Mouse (Mus musculus) Muller cell, postnatal 12 days (primary cell): ENCODE data around the gene Flt3l.
"Not testable (repeated sequence)": the region's sequence is repeated elsewhere in the genome, so short reads cannot be mapped to it uniquely, and the experiment has no call there.

Experiments
- DNase-seq: peaks from one replicate; pipeline ENCODE4 v3.0.0-alpha.2; 2015; ENCODE audit errors: inconsistent ontology term

Gene Flt3l

GRCm38 (mm10) chr7:45135993-45136567, at the start of gene Flt3l, which contains the start of gene Gm45713:
Gene Flt3l, minus strand, starts transcription at chr7:45136432.
Gene Gm45713, minus strand, starts transcription at chr7:45136231.
- DNase-seq: peak; percentile 92

GRCm38 (mm10) chr7:45185921-45186320, 49.7 kb upstream of the Flt3l start:
- peak; percentile 48 for DNase-seq

GRCm38 (mm10) chr7:45183672-45184071, 47.4 kb upstream of the Flt3l start:
- no peak for DNase-seq

GRCm38 (mm10) chr7:45182606-45183005, 46.4 kb upstream of the Flt3l start:
- peak; percentile 35 for DNase-seq

- DNase-seq: peak; percentile 89
These were observed 46.0 kb upstream of the Flt3l start for GRCm38 (mm10) chr7:45182199-45182601.

GRCm38 (mm10) chr7:45181540-45181939, 45.3 kb upstream of the Flt3l start:
- DNase-seq: no peak

- no peak for DNase-seq
These were observed 44.8 kb upstream of the Flt3l start, which contains the start of gene Pth2 for GRCm38 (mm10) chr7:45180896-45181477. Gene Pth2, plus strand, starts transcription at chr7:45180995.

GRCm38 (mm10) chr7:45179469-45179868, 43.2 kb upstream of the Flt3l start, which contains the start of gene Gfy:
Gene Gfy, minus strand, starts transcription at chr7:45179569.
- DNase-seq: no peak

GRCm38 (mm10) chr7:45178550-45178949, 42.3 kb upstream of the Flt3l start:
- DNase-seq: no peak

- DNase-seq: no peak
These were observed 40.1 kb upstream of the Flt3l start for GRCm38 (mm10) chr7:45176356-45176755.

- DNase-seq: no peak
These were observed 39.7 kb upstream of the Flt3l start for GRCm38 (mm10) chr7:45175929-45176328.

- DNase-seq: no peak
These were observed 39.2 kb upstream of the Flt3l start for GRCm38 (mm10) chr7:45175398-45175797.

GRCm38 (mm10) chr7:45174567-45175280, 38.5 kb upstream of the Flt3l start:
- DNase-seq: no peak

GRCm38 (mm10) chr7:45173772-45174171, 37.5 kb upstream of the Flt3l start:
- DNase-seq: not testable (repeated sequence)

GRCm38 (mm10) chr7:45172974-45173373, 36.7 kb upstream of the Flt3l start:
- no peak for DNase-seq

GRCm38 (mm10) chr7:45169495-45169894, 33.3 kb upstream of the Flt3l start:
- no peak for DNase-seq

GRCm38 (mm10) chr7:45168656-45169055, 32.4 kb upstream of the Flt3l start:
- DNase-seq: no peak

GRCm38 (mm10) chr7:45167761-45168445, 31.7 kb upstream of the Flt3l start:
- no peak for DNase-seq

GRCm38 (mm10) chr7:45166950-45167401, 30.7 kb upstream of the Flt3l start:
- DNase-seq: no peak

- no peak for DNase-seq
These were observed 29.5 kb upstream of the Flt3l start for GRCm38 (mm10) chr7:45165701-45166100.

- no peak for DNase-seq
These were observed 28.6 kb upstream of the Flt3l start for GRCm38 (mm10) chr7:45164833-45165232.
